In the genomic region with DNA sequence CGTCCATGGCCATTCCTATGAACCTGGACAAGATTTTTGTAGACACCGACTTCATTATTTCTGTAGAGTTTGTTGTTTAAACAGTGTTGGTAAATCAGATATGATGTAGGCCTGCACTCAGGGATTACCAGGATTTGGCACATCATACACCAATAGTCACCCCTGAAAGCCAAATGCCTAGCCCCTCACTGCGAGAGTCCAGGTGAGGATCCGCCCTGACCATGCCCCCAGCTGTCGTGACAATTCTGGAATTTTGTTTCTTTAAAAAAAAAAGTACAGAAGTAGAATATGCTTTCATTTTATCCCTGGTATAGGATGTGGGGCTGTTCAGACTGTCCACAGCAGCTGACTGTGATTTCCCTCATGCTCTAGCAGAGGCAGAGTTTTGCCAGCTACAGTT, we compare ENCODE assay signal across 28 mouse cellular contexts. TPM values are rescaled to one million over a fixed set of nuclear protein-coding genes. Genes with fewer than 3 reads are reported as not detected.
DNase-seq lines count a peak whose midpoint lies in the region; ATAC-seq lines count a peak whose summit lies in the region.
"Had no signal": no experiment of that assay in that cellular context is flagged by ENCODE, and none has a peak within 500 bp of the region (broad histone marks: within the 10 kb centered on the region; RNA-seq: fewer than 3 reads in every experiment).

No protein-coding gene starts in this region.

- no peaks in the 10 kb centered on the region for H3K9me3 ChIP-seq in forebrain, embryonic 11.5 days (ENCODE audit: control insufficient read depth, low read length)
- no peaks in the 10 kb centered on the region for H3K9me3 ChIP-seq in forebrain, embryonic 13.5 days (replicated peaks)
- no peaks in the 10 kb centered on the region for H3K9me3 ChIP-seq in liver, embryonic 11.5 days (ENCODE audit: control insufficient read depth, low read length)
- no peaks in the 10 kb centered on the region for H3K9me3 ChIP-seq in liver, embryonic 12.5 days (replicated peaks)
- H3K9me3 ChIP-seq: forebrain, embryonic 15.5 days; G1E had no signal

- no peaks in the 10 kb centered on the region for H3K4me1 ChIP-seq in forebrain, embryonic 11.5 days (replicated peaks; ENCODE audit: control insufficient read depth, insufficient read depth, low read length)
- no peaks in the 10 kb centered on the region for H3K4me1 ChIP-seq in forebrain, embryonic 13.5 days
- H3K4me1 ChIP-seq in liver, embryonic 11.5 days (replicated peaks; ENCODE audit: control insufficient read depth, insufficient read depth, low read length), result no peaks in the 10 kb centered on the region
- no peaks in the 10 kb centered on the region for H3K4me1 ChIP-seq in liver, embryonic 12.5 days
- H3K4me1 ChIP-seq: embryonic facial prominence, embryonic 10.5 days; embryonic facial prominence, embryonic 12.5 days; forebrain, embryonic 12.5 days; forebrain, embryonic 15.5 days had no signal

- H3K4me3 ChIP-seq in forebrain, embryonic 11.5 days (ENCODE audit: low read depth, low read length), result no peak overlapping the region
- H3K4me3 ChIP-seq in forebrain, embryonic 13.5 days, result no peak overlapping the region
- no peak overlapping the region for H3K4me3 ChIP-seq in liver, embryonic 11.5 days (ENCODE audit: low read depth, low read length)
- no peak overlapping the region for H3K4me3 ChIP-seq in liver, embryonic 12.5 days
- H3K4me3 ChIP-seq: embryonic facial prominence, embryonic 10.5 days; embryonic facial prominence, embryonic 12.5 days; forebrain, embryonic 12.5 days; forebrain, embryonic 15.5 days had no signal

- no peak overlapping the region for H3K9ac ChIP-seq in forebrain, embryonic 11.5 days (ENCODE audit: low read length)
- H3K9ac ChIP-seq in forebrain, embryonic 13.5 days, result no peak overlapping the region
- no peak overlapping the region for H3K9ac ChIP-seq in liver, embryonic 11.5 days (ENCODE audit: low read depth, low read length)
- H3K9ac ChIP-seq in liver, embryonic 12.5 days, result no peak overlapping the region
- H3K9ac ChIP-seq: embryonic facial prominence, embryonic 12.5 days; forebrain, embryonic 12.5 days; forebrain, embryonic 15.5 days had no signal

- intact Hi-C loops in heart, postnatal 14 days (cut with DNase I), result no loop called here

- peak; percentile 15 for DNase-seq in forebrain, embryonic 11.5 days (ENCODE audit: low spot score)
- DNase-seq in heart, adult 11 months, result peak; percentile 61
- no peak for DNase-seq in heart, postnatal 14 days
- peak; percentile 21 for DNase-seq in liver, embryonic 11.5 days (ENCODE audit: low spot score)
- DNase-seq in right cerebral cortex, postnatal 10 days (ENCODE audit: low spot score in 2 of 2), result peak; percentile 4 to 10
- no peak for DNase-seq in right cerebral cortex, postnatal 14 days
- DNase-seq: adrenal gland, adult 8-10 months; adrenal gland, postnatal 14 days; adrenal gland, postnatal 36 days; B cell, adult 2 months; cerebellum, adult 11-12 months; cerebellum, adult 2 months; cerebellum, adult 9-10 months; cerebellum, postnatal 10 days; cerebellum, postnatal 25 days had no signal

- H3K36me3 ChIP-seq in forebrain, embryonic 11.5 days (ENCODE audit: control insufficient read depth, insufficient read depth, low read length), result no peaks in the 10 kb centered on the region
- no peaks in the 10 kb centered on the region for H3K36me3 ChIP-seq in forebrain, embryonic 13.5 days (ENCODE audit: poor library complexity, severe bottlenecking)
- H3K36me3 ChIP-seq in liver, embryonic 11.5 days (ENCODE audit: control insufficient read depth, insufficient read depth, low read length), result no peaks in the 10 kb centered on the region
- H3K36me3 ChIP-seq in liver, embryonic 12.5 days, result no peaks in the 10 kb centered on the region
- H3K36me3 ChIP-seq: embryonic facial prominence, embryonic 10.5 days; embryonic facial prominence, embryonic 12.5 days; forebrain, embryonic 12.5 days; forebrain, embryonic 15.5 days; G1E had no signal

- WGBS in forebrain, embryonic 11.5 days, result 90% methylated on average over 5 of the region's 5 CpGs
- WGBS in forebrain, embryonic 13.5 days, result 87% methylated on average over 5 of the region's 5 CpGs
- 86% methylated on average over 5 of the region's 5 CpGs for WGBS in liver, embryonic 11.5 days
- WGBS in liver, embryonic 12.5 days (ENCODE audit: insufficient replicate concordance), result 68% methylated on average over 5 of the region's 5 CpGs

- H3K27me3 ChIP-seq in forebrain, embryonic 11.5 days (ENCODE audit: control insufficient read depth, insufficient read depth, low read length), result no peaks in the 10 kb centered on the region
- no peaks in the 10 kb centered on the region for H3K27me3 ChIP-seq in forebrain, embryonic 13.5 days
- no peaks in the 10 kb centered on the region for H3K27me3 ChIP-seq in liver, embryonic 11.5 days (replicated peaks; ENCODE audit: control insufficient read depth, insufficient read depth, low read length)
- no peaks in the 10 kb centered on the region for H3K27me3 ChIP-seq in liver, embryonic 12.5 days (replicated peaks)
- H3K27me3 ChIP-seq: embryonic facial prominence, embryonic 12.5 days; forebrain, embryonic 12.5 days; forebrain, embryonic 15.5 days had no signal

- H3K27ac ChIP-seq in forebrain, embryonic 11.5 days (ENCODE audit: low read depth, low read length), result no peak overlapping the region
- no peak overlapping the region for H3K27ac ChIP-seq in forebrain, embryonic 13.5 days
- H3K27ac ChIP-seq in liver, embryonic 11.5 days (ENCODE audit: low read depth, low read length), result no peak overlapping the region
- no peak overlapping the region for H3K27ac ChIP-seq in liver, embryonic 12.5 days
- H3K27ac ChIP-seq: embryonic facial prominence, embryonic 10.5 days; embryonic facial prominence, embryonic 12.5 days; forebrain, embryonic 12.5 days; forebrain, embryonic 15.5 days had no signal

- ATAC-seq in forebrain, embryonic 11.5 days (replicated peaks; ENCODE audit: low FRiP score), result no peak
- ATAC-seq in forebrain, embryonic 13.5 days, result no peak
- no peak for ATAC-seq in liver, embryonic 11.5 days (replicated peaks; ENCODE audit: low FRiP score)
- no peak for ATAC-seq in liver, embryonic 12.5 days
- ATAC-seq: activated CD4-positive, CD25-positive, alpha-beta regulatory T cell, adult 4 months; CD4-positive, CD25-positive, alpha-beta regulatory T cell, adult 4 months; forebrain, embryonic 15.5 days; Patski had no signal

- no peak overlapping the region for H3K4me2 ChIP-seq in forebrain, embryonic 11.5 days (ENCODE audit: low read depth, low read length, severe bottlenecking)
- no peak overlapping the region for H3K4me2 ChIP-seq in forebrain, embryonic 13.5 days
- no peak overlapping the region for H3K4me2 ChIP-seq in liver, embryonic 11.5 days
- H3K4me2 ChIP-seq in liver, embryonic 12.5 days, result no peak overlapping the region
- H3K4me2 ChIP-seq: embryonic facial prominence, embryonic 12.5 days; forebrain, embryonic 12.5 days; forebrain, embryonic 15.5 days had no signal

RNA-seq across cellular contexts. Expression of gene Mier2, which starts 14.9 kb away (rescaled TPM):
- 64.4 and 67.7 TPM in 2 replicates for polyA plus RNA-seq in forebrain, embryonic 11.5 days (2014; fragmentation: Nextera tagmentation; extraction: Ambion mirVana)
- polyA plus RNA-seq in forebrain, embryonic 13.5 days (2015; fragmentation: Nextera tagmentation; extraction: Ambion mirVana), result 53.9 and 60.2 TPM in 2 replicates
- 10 to 100 TPM in 1 of 2 experiments, 1 to 10 TPM in 1; 9.2 to 12.4 TPM for total RNA-seq in heart, postnatal 14 days (2021)
- 33.1 and 36.5 TPM in 2 replicates for polyA plus RNA-seq in liver, embryonic 11.5 days (2014; fragmentation: Nextera tagmentation; extraction: Ambion mirVana)
- 20.1 and 20.5 TPM in 2 replicates for polyA plus RNA-seq in liver, embryonic 12.5 days (2016; fragmentation: Nextera tagmentation; extraction: Ambion mirVana)
- total RNA-seq: G1E had no signal

RNA-seq across cellular contexts. Expression of gene Theg, which starts 17.2 kb away (rescaled TPM):
- not detected in 2 replicates for polyA plus RNA-seq in forebrain, embryonic 11.5 days (2014; fragmentation: Nextera tagmentation; extraction: Ambion mirVana)
- polyA plus RNA-seq in forebrain, embryonic 13.5 days (2015; fragmentation: Nextera tagmentation; extraction: Ambion mirVana), result not detected in 2 replicates
- total RNA-seq in heart, postnatal 14 days (2021), result not detected
- polyA plus RNA-seq in liver, embryonic 11.5 days (2014; fragmentation: Nextera tagmentation; extraction: Ambion mirVana), result not detected in 2 replicates
- not detected in 2 replicates for polyA plus RNA-seq in liver, embryonic 12.5 days (2016; fragmentation: Nextera tagmentation; extraction: Ambion mirVana)
- total RNA-seq: adrenal gland, adult 18-20 months; adrenal gland, adult 8-10 months; adrenal gland, postnatal 14 days; adrenal gland, postnatal 36 days; CH12.LX; G1E had no signal
- polyA plus RNA-seq: activated CD4-positive, CD25-positive, alpha-beta regulatory T cell, adult 4 months; CD4-positive, CD25-positive, alpha-beta regulatory T cell, adult 4 months; cerebellum, adult 2 months; embryonic facial prominence, embryonic 10.5 days; embryonic facial prominence, embryonic 12.5 days; embryonic facial prominence, embryonic 14.5 days; forebrain, embryonic 12.5 days; forebrain, embryonic 15.5 days; G1E; Patski had no signal

RNA-seq across cellular contexts. Expression of gene Plpp2, which starts 36.3 kb away (rescaled TPM):
- 14.2 and 15.6 TPM in 2 replicates for polyA plus RNA-seq in forebrain, embryonic 11.5 days (2014; fragmentation: Nextera tagmentation; extraction: Ambion mirVana)
- polyA plus RNA-seq in forebrain, embryonic 13.5 days (2015; fragmentation: Nextera tagmentation; extraction: Ambion mirVana), result 7.0 and 7.9 TPM in 2 replicates
- 1 to 10 TPM; 2.4 to 3.1 TPM for total RNA-seq in heart, postnatal 14 days (2021)
- polyA plus RNA-seq in liver, embryonic 11.5 days (2014; fragmentation: Nextera tagmentation; extraction: Ambion mirVana), result 27.1 and 30.1 TPM in 2 replicates
- 18.0 and 19.9 TPM in 2 replicates for polyA plus RNA-seq in liver, embryonic 12.5 days (2016; fragmentation: Nextera tagmentation; extraction: Ambion mirVana)
- total RNA-seq: G1E had no signal

RNA-seq across cellular contexts. Expression of gene C2cd4c, which starts 43.9 kb away (rescaled TPM):
- 0.04 and 0.09 TPM in 2 replicates for polyA plus RNA-seq in forebrain, embryonic 11.5 days (2014; fragmentation: Nextera tagmentation; extraction: Ambion mirVana)
- 0.08 and 0.11 TPM in 2 replicates for polyA plus RNA-seq in forebrain, embryonic 13.5 days (2015; fragmentation: Nextera tagmentation; extraction: Ambion mirVana)
- total RNA-seq in heart, postnatal 14 days (2021), result not detected
- not detected in 2 replicates for polyA plus RNA-seq in liver, embryonic 11.5 days (2014; fragmentation: Nextera tagmentation; extraction: Ambion mirVana)
- polyA plus RNA-seq in liver, embryonic 12.5 days (2016; fragmentation: Nextera tagmentation; extraction: Ambion mirVana), result not detected in 2 replicates
- total RNA-seq: G1E had no signal
- polyA plus RNA-seq: activated CD4-positive, CD25-positive, alpha-beta regulatory T cell, adult 4 months; CD4-positive, CD25-positive, alpha-beta regulatory T cell, adult 4 months; embryonic facial prominence, embryonic 10.5 days; embryonic facial prominence, embryonic 14.5 days; forebrain, embryonic 12.5 days; G1E; Patski had no signal

Comparison
In these comparisons a context has a peak if more than half of its experiments do, and no peak if none do; other contexts are left out.
1. DNase-seq: peak in forebrain, embryonic 11.5 days (single experiment), heart, adult 11 months (single experiment), liver, embryonic 11.5 days (single experiment) and right cerebral cortex, postnatal 10 days (2 of 2); none in heart, postnatal 14 days (0 of 2) and right cerebral cortex, postnatal 14 days (single experiment).